Mouse (Mus musculus) adipocyte (in vitro differentiated cells): ENCODE measurements around the gene Cux2.

Experiments used
- DNase-seq: peaks from one replicate; pipeline ENCODE4 v3.0.0-alpha.2; 2016; ENCODE audit warnings: low spot score

The Cux2 gene

DNA sequence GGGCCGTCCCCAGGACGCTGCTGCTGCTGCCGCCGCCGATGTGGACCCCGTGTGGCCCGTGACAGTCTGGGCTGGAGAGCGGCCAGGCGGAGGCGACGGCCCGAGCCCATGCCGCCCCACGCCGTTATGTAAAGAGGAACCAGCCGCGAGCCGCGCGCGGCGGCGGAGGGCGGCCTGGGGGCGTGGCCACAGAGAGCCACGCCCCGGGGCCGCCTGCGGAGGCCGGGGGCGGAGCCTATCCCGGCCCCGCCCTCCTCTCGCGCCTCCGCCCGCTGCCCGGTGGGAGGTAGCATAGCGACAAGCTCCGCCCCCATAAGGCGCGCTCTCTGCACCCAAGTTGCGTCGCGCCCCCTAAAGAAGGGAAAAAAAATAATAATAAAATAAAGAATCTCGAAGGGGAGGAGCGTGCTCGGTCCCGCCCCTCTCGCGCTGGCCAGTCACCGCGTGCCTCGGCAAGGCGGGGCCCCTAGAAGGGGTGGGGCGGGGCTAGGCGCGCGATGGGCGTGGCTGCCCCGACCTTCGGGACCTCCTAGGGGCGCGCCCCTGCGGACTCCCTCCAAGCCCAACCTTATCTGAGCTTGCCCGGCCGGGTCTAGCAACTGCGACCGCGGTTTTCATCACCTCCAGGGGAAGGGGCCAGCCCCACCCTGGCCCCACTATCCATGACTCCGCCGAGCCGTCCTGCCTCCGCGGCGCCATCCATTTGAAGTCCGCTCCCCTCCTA, 213.0 kb downstream of the Cux2 start:
- DNase-seq: peak; percentile 92

DNA sequence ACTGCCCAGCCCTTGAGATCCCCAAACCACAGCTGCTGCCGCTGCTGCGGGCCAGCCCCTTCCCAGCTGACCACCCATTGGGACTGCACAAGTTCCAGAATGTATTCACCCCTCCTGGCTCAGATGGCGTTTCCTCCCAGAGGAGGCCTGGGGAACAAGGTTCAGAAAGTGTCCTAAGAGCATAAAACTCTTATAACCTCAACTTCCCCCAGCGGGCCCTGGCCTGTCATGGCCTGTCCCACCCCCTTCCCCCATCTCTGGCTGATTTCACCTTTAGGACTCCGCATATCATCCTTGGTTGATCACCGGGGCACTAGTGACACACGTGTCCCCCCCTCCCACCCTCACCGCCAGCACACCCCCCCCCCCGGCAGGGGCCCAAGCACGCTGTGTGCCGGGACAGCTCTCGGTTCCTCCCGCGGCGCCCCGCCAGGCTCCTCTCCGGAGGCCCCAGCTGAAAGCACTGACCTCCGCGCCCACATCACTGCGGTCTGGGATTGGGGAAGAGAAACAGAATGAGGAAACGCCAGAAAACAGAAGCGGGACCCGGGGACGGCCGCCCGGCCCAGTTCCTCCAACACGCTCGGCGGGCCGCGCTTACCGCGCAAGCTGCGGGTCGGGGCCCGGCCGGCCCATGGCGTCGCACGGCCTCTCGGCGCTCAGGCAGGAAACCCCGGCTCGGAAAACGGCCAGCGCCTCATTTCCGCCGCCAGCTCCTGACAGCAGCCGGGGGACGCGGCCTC, 213.8 kb downstream of the Cux2 start:
- peak; percentile 47 for DNase-seq

DNA sequence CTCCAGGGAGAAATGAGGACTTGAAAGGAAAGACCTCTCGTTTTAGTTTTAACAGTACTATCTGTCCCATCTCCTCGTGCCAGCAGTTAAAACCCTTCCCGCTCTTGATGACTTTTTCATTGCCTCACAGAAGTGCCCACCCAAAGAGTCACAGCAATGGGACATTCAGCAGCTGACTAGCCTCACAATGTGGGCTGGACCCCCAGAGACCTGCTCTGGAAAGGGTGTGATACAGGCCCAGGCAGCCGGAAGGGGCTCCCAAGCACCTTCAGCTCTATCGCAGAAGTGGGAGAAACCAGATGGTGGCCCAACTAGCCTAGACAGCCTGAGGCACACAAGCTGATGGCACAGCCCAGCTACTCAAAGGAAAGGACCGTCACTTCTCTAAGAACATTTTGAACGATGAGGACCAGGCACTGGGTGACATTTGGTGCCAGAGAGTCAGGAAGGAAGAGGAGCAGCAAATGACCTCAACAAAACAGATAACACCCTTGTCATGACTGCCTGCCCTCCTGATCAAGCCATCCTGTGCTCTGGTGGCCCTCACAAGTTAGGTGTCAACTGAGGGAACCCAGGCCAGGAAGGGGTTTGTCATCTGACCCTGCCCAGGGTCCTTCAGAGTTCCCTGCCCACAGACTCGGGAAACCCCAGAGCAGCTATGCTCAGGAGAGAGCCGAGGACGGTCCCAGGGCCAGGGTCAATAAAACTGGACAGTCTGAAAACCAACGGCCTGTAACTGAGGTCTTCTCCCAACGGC, 214.7 kb downstream of the Cux2 start:
- no peak for DNase-seq

DNA sequence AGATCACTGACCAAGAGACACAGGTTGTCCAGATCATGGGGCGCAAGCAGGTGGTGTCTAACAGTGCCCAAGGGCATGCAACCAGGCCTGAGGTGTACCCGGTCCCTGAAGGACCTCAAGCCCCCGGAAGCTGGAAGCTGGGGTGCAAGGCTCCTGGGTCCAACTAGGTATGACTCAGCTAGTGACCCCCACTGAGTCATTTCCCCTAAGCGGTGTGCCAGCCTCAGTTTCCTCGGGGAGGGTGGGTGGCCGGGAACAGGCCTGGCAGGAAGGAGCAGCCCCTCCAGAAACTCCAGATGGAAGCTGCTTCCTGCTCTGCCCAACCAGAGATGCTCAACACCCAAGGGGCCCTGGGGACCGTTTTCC, 215.7 kb downstream of the Cux2 start:
- no peak for DNase-seq

DNA sequence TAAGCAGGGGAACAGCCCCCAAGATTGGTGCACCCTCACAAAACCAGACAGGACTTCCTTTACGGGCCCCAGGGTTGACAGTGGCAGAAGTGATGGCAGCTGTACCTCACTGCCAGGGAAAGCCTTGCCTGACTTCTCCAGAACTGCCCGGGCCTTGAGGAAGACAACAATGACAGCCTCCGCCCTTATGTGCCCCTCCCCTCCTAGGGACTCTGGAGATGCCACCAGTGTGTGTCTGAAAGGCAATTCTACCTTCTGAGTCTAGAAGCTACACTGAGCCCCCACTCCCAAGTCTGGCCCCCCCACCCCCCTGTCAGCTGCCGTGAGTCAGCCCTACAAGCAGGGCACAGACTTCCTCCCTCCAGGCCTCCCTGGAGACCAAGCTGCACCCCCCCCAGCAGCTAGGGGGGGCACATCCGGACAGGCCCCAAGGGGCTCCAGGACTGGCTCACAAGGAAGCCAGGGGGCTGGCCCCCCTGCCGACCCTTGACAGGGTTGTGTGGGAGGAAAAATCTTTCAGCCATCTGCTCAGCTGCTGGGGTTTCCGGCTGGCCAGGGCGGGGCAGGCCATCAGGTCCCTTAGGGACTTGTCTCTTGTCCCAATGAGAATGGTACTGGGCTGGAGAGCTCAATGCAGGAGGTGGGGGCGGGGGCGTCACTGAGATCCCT, 216.2 kb downstream of the Cux2 start:
- no peak for DNase-seq

DNA sequence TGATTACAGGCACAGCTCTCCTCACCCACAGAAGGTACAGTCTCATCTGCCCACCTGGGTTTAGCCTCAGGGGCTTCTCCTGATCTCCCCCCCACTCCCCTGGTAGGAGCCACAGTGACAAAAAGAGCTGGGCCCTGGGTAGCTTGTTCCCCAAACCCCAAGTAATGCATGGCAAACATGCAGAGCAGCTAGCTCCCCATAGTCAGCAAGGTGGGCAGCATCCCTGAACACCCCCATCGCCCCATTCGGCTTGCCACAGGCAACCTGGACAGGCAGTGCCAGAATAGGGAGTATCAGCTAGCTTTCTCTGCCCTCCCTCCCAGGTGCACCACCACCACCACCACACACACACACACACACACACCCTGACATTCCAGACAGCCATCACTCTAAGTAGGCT, 216.7 kb downstream of the Cux2 start:
- no peak for DNase-seq

DNA sequence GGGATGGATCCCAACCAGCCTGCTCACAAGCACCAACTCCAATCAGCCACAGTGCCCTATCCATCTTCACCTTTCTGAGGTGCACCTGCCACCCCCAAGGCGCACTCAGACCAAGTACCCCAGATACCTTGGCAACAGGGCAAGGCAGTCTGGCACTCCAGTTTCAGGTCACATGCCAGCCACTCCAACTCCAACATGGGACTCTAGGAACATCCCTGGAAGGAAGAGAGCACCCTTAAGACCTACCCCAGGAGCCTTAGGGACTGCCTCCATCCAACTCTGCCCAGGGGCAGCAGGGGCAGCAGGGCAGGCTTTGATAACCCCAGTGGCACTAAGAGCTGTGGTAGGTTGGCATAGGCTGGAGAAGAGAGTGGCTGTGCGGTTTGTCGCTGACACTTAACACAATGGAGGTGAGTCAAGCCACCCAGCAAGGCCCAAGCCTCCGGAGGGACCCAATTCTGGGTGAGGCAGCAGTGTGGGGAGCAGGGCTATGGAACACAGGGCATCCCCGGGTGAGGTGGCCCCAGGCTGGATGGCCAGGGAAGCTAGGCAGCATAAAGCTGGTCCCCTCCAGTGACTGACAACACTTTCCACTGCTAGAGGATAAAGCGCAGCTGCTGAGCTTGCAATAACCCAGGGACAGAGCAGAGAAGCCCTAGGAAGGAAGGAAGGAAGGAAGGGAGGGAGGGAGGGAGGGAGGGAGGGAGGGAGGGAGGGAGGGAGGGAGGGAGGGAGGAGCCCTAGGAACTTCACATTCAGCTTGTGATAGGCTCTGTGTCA, 217.3 kb downstream of the Cux2 start:
- no peak for DNase-seq

DNA sequence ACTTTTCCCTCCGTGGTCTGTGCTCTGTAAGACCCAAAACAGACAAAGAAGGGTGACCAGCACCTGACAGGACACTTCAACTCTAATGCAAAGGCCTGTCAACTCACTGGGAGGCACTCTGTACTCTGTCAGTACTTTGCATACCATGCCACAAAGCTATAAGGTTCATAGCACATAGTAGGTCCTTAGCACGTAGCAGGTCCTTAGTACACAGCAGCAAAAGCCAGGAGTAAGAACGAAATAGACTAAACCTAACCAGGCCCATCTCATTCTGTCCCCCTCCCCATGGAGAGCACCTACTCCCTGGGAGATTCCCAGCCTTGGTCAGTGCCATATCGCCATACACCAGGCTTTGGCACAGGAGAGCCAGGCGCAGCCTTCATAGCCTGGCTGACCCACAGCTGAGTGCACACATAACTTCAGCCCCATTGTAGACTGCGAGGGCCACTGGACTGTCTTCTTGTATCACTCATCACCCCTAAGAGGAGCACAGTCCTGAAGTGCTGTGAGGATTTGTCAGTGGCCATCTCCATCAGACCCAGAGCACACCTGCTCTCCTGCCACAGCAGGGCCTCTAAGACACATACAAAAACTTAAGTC, 218.8 kb downstream of the Cux2 start:
- DNase-seq: no peak

DNA sequence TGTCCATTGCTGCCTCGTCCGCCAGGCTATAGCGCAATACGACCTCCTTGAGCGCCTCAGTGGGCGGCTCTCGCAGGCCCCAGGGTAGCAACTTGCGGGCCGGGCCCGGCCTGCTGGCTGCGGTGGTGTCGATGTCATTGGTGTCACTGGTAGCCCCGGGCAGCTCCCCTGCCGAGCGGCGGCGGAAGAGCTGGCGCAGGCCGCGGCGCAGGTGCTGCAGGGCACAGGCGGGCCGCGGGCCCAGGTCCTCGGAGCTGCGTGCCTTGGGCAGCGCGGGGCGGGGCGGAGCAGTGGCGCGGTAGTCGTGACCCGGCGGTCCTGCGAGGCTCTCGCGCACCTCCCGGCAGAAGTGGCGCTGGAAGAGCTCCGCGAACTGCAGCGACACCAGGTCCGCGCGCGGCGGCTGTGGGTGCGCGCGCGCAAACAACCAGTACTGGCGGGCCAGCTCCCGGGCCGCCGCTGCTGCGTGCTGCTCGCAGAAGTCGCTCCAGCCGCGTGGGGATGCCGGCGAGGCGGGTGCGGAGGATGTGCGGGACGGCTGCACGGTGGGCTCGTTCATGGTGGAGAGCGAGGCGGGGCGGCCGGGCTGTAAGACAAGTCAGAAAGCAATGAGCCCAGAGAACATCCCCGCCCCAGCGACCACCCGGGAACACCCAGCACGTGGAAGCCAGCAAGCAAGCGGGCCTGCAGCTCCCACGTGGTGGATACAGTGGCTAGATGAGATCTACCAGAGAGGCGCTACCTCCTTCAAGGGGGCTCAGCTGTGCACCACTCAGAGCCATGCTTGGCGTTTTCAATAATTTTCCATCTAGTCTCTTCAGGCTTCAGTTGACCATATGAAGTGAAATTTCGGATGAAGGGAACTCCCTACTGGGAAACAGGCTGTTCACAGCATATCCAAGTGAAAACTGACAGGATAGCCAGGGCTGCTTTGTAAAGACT, 221.1 kb downstream of the Cux2 start:
- no peak for DNase-seq

DNA sequence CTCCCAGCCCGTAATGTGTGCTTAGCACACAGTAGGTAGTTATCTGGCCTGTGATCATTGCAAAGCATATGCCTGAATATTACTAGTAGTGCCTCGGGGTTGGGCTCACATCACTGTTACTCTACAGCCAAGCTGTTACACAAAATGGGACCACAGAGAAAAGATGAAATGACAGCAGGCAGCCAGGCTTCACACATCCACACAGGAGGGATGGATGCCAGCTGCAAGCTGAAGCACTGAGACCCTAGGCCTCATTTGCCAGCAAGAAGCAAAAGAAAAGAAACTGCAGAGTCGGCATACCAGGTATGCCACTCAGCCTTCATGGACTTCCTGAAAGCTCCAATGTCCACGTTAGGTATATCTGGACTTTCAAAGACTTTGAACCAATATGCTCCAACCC, 222.0 kb downstream of the Cux2 start:
- no peak for DNase-seq

DNA sequence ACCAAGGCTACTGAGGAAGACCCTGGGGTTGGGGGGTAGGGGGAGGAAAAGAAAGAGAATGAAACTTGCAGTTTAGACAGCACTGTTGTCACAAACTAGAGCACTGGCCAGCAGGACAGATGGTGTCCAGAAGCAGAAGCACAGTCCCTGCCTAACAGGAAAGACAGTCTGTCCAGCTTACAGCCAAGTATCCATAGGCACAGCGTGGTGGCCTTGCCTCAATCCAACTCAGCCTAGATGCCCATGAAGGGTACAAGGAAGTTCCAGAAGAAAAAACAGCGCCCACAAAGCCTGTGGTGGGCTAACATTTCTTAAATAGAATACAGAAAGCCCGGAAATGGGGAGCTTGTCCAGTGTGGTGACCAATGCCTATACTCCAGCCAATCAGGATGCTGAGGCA, 224.3 kb downstream of the Cux2 start:
- DNase-seq: no peak

DNA sequence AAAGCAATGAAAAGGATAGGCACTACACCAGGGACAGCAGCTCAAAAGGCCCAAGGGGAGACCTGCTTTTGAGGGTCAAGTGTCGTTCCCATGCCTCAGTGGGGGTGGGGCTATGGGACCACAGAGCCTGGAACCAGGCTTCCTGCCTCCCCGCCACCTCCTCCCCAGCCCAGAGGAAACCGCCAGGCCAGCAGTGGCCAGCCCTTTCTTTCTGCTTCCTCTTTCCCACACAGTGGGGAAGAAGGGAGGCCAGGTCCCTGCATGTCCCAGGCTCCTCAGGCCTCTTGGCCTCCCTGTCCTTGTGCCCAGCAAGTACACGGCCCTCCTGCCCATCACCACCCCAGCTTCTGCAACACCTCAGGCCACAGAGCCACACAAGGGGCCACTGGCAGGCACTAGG, 225.8 kb downstream of the Cux2 start:
- no peak for DNase-seq

DNA sequence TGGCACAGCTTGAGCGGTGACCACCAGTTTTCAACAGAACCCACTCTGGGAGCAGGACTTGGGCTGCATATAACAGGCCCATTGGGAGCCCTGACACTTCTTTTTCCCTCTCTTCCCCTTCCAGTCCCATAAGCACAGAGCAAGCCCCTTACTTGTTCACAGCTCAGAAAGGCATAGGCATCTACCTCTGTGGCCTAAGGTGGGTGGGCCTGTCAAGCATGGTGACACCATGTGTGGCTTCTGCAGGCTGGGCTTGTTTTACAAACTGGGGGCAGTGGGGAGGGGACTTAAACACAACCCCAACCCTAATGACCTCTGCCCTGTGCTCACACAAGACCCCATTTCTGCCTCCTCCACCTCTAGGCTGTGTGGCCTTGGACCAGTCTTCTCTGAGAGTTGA, 226.2 kb downstream of the Cux2 start:
- no peak for DNase-seq

DNA sequence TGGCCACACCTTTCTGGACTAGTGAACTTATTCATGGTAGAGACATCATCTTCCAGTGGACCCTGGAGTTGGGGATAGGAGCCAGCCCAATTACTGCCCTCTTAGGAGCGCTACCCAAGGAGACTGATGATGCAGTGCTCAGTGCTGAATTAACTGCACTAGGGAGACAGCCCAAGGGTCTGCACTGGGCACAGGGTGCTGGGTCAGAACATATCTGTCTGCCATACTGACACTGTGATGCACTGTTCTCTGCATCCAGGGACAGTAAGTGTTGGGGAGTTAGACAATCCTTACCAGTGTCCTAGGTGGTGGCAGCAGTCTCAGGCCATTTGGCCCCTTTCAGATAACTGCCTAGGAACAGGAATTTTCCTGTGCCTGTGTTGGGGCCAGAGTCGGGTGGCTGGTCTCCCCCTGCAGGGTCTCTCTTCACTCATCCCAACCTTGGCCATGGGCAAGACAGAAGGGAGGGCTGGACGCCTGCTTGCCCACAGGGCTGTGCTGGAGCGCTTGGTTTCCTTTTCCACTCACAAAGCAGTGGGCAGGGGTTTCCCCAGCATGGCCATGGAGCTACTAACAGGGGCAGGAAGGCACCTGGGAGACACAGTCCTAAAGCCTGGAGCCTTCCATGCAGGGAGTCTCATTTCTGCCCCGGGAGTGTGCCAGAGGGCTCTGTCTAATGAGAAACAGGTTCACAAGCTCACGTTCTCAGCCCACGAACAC, 227.0 kb downstream of the Cux2 start:
- peak; percentile 32 for DNase-seq

DNA sequence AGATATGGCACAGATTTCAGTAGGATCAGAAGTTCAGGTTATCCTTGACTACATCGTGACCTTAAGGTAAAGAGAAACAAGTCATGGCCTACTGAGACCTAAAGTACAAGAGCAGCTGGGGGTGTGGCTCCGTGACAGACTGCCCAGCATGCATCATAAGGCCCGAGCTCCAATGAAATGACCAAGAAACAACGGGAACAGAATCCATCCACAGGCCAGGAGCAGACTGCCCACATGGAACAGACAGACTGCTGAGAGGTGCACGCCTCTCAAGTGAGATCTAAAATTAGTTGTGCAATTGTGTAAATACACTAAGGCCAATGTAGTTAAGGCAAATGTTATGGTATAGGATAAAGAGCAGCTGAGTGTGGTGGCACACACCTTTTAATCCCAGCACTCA, 228.3 kb downstream of the Cux2 start:
- DNase-seq: no peak

DNA sequence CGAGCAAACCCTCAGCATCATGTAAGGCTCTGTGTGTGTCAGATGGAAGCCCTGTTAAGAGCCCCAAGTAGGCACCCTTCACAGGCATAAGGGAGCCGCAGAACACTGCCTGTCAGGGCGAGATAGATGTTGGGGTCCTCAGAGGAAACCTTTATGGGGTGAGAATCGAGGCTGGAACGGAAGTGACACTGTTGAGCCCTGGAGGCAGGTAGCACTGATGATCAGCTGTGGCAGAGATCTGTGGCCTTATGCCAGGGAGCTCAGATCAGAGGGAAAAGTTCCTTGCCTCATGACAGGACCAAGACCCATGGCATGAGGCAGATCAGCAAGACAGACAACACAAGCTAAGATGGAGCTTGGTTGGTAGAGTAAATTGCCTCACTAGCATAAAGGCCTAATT, 228.8 kb downstream of the Cux2 start:
- no peak for DNase-seq

DNA sequence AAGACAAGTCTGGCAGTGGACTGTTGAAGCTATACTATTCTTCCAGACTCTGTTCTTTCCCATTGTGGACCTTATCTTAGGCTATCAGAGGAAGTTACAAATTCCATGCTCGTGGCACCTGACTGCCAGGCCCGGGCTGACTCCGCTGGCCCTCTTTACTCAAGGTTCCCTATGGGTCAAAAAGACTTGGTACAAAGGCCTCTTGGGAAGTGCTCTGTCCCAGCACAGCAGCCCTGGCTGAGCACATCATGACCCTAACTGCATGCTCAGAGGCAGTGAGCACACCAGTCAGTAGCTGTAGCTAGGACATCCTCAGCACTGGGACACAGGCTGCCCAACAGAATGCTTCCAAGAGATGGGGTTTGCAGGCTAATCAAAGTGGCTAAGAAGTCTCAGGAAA, 229.2 kb downstream of the Cux2 start:
- no peak for DNase-seq

DNA sequence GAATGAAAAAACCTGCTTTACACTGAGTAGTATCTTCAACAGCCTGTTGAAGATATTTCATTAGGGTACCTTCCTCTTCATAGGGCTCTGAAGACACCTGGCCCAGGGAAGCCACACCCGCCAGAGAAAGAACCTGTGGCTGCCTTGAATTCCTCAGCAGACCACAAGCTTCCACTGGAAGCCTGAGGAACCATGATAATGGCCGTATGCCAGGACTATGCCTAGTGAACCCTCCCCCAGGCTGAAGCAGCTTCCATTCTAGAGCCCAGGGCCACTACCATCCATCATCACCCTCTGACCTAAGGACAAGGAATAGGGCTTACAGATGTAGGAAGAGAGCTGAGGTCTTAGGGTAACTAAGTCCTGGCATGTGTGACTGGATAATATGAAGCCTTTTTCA, 229.7 kb downstream of the Cux2 start:
- DNase-seq: no peak

DNA sequence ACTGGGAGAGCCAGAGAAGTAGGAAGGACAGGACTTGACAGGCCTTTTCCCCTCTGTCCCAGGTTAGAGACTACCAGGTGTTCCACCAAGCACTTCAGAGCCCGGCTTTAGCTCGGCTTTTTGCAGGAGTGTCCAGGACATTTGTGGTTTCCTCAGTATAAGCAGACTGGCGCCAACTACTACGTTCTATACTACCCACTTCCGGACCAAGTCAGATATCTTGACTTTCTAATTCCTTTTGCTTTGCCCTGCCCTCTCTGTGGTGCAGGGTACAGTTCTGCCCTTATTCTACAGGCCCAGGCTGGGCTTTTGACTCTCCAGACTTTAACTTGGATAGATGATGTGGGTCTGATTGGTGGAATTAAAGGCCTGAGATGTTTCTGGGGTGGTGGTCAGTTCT, 230.3 kb downstream of the Cux2 start:
- DNase-seq: no peak

DNA sequence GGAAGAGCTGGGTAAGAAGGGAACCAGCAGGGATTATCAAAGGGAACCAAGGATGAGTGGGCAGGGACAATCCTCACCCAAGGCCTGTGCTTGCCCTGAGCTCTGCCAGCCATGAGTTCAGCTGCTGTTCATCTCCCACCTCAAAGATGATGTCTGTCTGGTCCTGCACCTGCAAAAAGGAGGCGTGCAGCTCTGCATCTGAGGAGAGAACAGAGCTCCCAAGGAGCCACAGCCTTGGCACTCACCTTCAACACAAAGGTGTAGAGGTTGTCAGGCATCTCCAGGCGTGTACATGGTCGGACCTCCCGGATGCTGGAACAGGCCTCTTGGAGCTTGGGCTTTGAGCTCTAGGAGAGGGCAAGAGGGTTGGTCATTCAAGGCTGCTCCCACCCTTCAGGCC, 231.0 kb downstream of the Cux2 start:
- no peak for DNase-seq
